Mouse (Mus musculus): ENCODE measurements around the gene Btn1a1. TPM values are rescaled to one million over a fixed set of nuclear protein-coding genes. Genes with fewer than 3 reads are reported as not detected.

Btn1a1 gene
- polyA plus RNA-seq, 1 experiment from 2014 or later = 0.17 TPM

- no peaks in the 10 kb centered on the region for H3K9me3 ChIP-seq (ENCODE audit: control insufficient read depth, low read length)
- WGBS = 59% methylated on average over 1 of the region's 1 CpGs
- no peak overlapping the region for H3K4me2 ChIP-seq (ENCODE audit: low read depth, low read length)
- H3K36me3 ChIP-seq (ENCODE audit: control insufficient read depth, insufficient read depth, low read length) = no peaks in the 10 kb centered on the region
- H3K9ac ChIP-seq (replicated peaks; ENCODE audit: low read depth, low read length) = no peak overlapping the region
- no peaks in the 10 kb centered on the region for H3K27me3 ChIP-seq (ENCODE audit: control insufficient read depth, insufficient read depth, low read length)
- H3K4me3 ChIP-seq (ENCODE audit: low read depth, low read length) = no peak overlapping the region
- H3K27ac ChIP-seq (ENCODE audit: low read depth, low read length) = no peak overlapping the region
- no peaks in the 10 kb centered on the region for H3K4me1 ChIP-seq (ENCODE audit: control insufficient read depth, insufficient read depth, low read length)
- no peak for ATAC-seq (ENCODE audit: low read depth)
Observed at GRCm38 (mm10) chr13:23490863-23491262, 25.2 kb upstream of the Btn1a1 start.

- peak; percentile 99 for ATAC-seq (ENCODE audit: low read depth)
- peak within 1 kb of the TSS; percentile 30 for H3K4me3 ChIP-seq (ENCODE audit: low read depth, low read length)
- WGBS = 6% methylated on average over 13 of the region's 14 CpGs
Observed at GRCm38 (mm10) chr13:23488400-23489322, 23.0 kb upstream of the Btn1a1 start, which contains the start of gene Btn2a2. TSS of gene Btn2a2 (minus strand) at chr13:23488857.

GRCm38 (mm10) chr13:23485271-23485670 is 19.6 kb upstream of the Btn1a1 start:
- no peak for ATAC-seq (ENCODE audit: low read depth)

More at GRCm38 (mm10) chr13:23488400-23489322, 23.0 kb upstream of the Btn1a1 start, which contains the start of gene Btn2a2:
- 0 out of 2 replicates have a peak within 1 kb of the TSS, but pooled peaks have one; percentile 16 for H3K9ac ChIP-seq (replicated peaks; ENCODE audit: low read depth, low read length)
- H3K36me3 ChIP-seq (ENCODE audit: control insufficient read depth, insufficient read depth, low read length) = no peaks in the 10 kb centered on the region
- no peak within 1 kb of the TSS for H3K27ac ChIP-seq (ENCODE audit: low read depth, low read length)
- peak within 1 kb of the TSS; percentile 61 for H3K4me2 ChIP-seq (ENCODE audit: low read depth, low read length)
- no peaks in the 10 kb centered on the region for H3K9me3 ChIP-seq (ENCODE audit: control insufficient read depth, low read length)
- H3K4me1 ChIP-seq (ENCODE audit: control insufficient read depth, insufficient read depth, low read length) = no peaks in the 10 kb centered on the region
- no peaks in the 10 kb centered on the region for H3K27me3 ChIP-seq (ENCODE audit: control insufficient read depth, insufficient read depth, low read length)

GRCm38 (mm10) chr13:23483153-23483552 is 17.5 kb upstream of the Btn1a1 start:
- H3K4me2 ChIP-seq (ENCODE audit: low read depth, low read length) = no peak overlapping the region
- no peaks in the 10 kb centered on the region for H3K27me3 ChIP-seq (ENCODE audit: control insufficient read depth, insufficient read depth, low read length)
- H3K27ac ChIP-seq (ENCODE audit: low read depth, low read length) = no peak overlapping the region
- ATAC-seq (ENCODE audit: low read depth) = no peak
- H3K4me1 ChIP-seq (ENCODE audit: control insufficient read depth, insufficient read depth, low read length) = no peaks in the 10 kb centered on the region
- H3K9ac ChIP-seq (replicated peaks; ENCODE audit: low read depth, low read length) = no peak overlapping the region
- WGBS = 89% methylated on average over 2 of the region's 2 CpGs
- no peaks in the 10 kb centered on the region for H3K36me3 ChIP-seq (ENCODE audit: control insufficient read depth, insufficient read depth, low read length)
- no peak overlapping the region for H3K4me3 ChIP-seq (ENCODE audit: low read depth, low read length)
- H3K9me3 ChIP-seq (ENCODE audit: control insufficient read depth, low read length) = no peaks in the 10 kb centered on the region

More at GRCm38 (mm10) chr13:23485271-23485670, 19.6 kb upstream of the Btn1a1 start:
- Histone ChIP-seq H3K4me2 (ENCODE audit: low read depth, low read length) (no peak overlapping the region), H3K4me3 (ENCODE audit: low read depth, low read length) (no peak overlapping the region), H3K27me3 (ENCODE audit: control insufficient read depth, insufficient read depth, low read length) (no peaks in the 10 kb centered on the region), H3K9me3 (ENCODE audit: control insufficient read depth, low read length) (no peaks in the 10 kb centered on the region), H3K27ac (ENCODE audit: low read depth, low read length) (no peak overlapping the region), H3K4me1 (ENCODE audit: control insufficient read depth, insufficient read depth, low read length) (no peaks in the 10 kb centered on the region), H3K9ac (replicated peaks; ENCODE audit: low read depth, low read length) (no peak overlapping the region), H3K36me3 (ENCODE audit: control insufficient read depth, insufficient read depth, low read length) (no peaks in the 10 kb centered on the region)
- 46% methylated on average over 5 of the region's 5 CpGs for WGBS

GRCm38 (mm10) chr13:23475658-23476057 is 10.0 kb upstream of the Btn1a1 start:
- Histone ChIP-seq H3K27me3 (ENCODE audit: control insufficient read depth, insufficient read depth, low read length) (no peaks in the 10 kb centered on the region), H3K27ac (ENCODE audit: low read depth, low read length) (no peak overlapping the region), H3K36me3 (ENCODE audit: control insufficient read depth, insufficient read depth, low read length) (no peaks in the 10 kb centered on the region), H3K4me3 (ENCODE audit: low read depth, low read length) (no peak overlapping the region), H3K9ac (replicated peaks; ENCODE audit: low read depth, low read length) (no peak overlapping the region), H3K9me3 (ENCODE audit: control insufficient read depth, low read length) (no peaks in the 10 kb centered on the region), H3K4me1 (ENCODE audit: control insufficient read depth, insufficient read depth, low read length) (no peaks in the 10 kb centered on the region), H3K4me2 (ENCODE audit: low read depth, low read length) (no peak overlapping the region)
- 28% methylated on average over 2 of the region's 2 CpGs for WGBS
- peak; percentile 44 for ATAC-seq (ENCODE audit: low read depth)

- H3K4me1 ChIP-seq (ENCODE audit: control insufficient read depth, insufficient read depth, low read length) = peaks cover 10% of the 10 kb centered on the region
- H3K9ac ChIP-seq (replicated peaks; ENCODE audit: low read depth, low read length) = no peak overlapping the region
- WGBS = 2% methylated on average over 9 of the region's 9 CpGs
- H3K4me3 ChIP-seq (ENCODE audit: low read depth, low read length) = no peak overlapping the region
- no peak overlapping the region for H3K27ac ChIP-seq (ENCODE audit: low read depth, low read length)
- H3K36me3 ChIP-seq (ENCODE audit: control insufficient read depth, insufficient read depth, low read length) = no peaks in the 10 kb centered on the region
- ATAC-seq (ENCODE audit: low read depth) = peak; percentile 63; the same call in 1 of the 2 replicates
- no peaks in the 10 kb centered on the region for H3K9me3 ChIP-seq (ENCODE audit: control insufficient read depth, low read length)
- H3K4me2 ChIP-seq (ENCODE audit: low read depth, low read length) = no peak overlapping the region
- H3K27me3 ChIP-seq (ENCODE audit: control insufficient read depth, insufficient read depth, low read length) = peaks cover 2% of the 10 kb centered on the region; the same call in 1 of the 2 replicates
Observed at GRCm38 (mm10) chr13:23466911-23467310, 1.2 kb upstream of the Btn1a1 start.

- Histone ChIP-seq H3K4me3 (ENCODE audit: low read depth, low read length) (no peak overlapping the region), H3K4me2 (ENCODE audit: low read depth, low read length) (no peak overlapping the region), H3K36me3 (ENCODE audit: control insufficient read depth, insufficient read depth, low read length) (no peaks in the 10 kb centered on the region), H3K4me1 (ENCODE audit: control insufficient read depth, insufficient read depth, low read length) (peaks cover 10% of the 10 kb centered on the region), H3K9me3 (ENCODE audit: control insufficient read depth, low read length) (no peaks in the 10 kb centered on the region), H3K27me3 (ENCODE audit: control insufficient read depth, insufficient read depth, low read length) (peaks cover 2% of the 10 kb centered on the region; the same call in 1 of the 2 replicates), H3K9ac (replicated peaks; ENCODE audit: low read depth, low read length) (no peak overlapping the region), H3K27ac (ENCODE audit: low read depth, low read length) (no peak overlapping the region)
- WGBS = 58% methylated on average over 1 of the region's 1 CpGs
- no peak for ATAC-seq (ENCODE audit: low read depth)
Observed at GRCm38 (mm10) chr13:23466306-23466705, 605 bp upstream of the Btn1a1 start.

- Histone ChIP-seq H3K27ac (ENCODE audit: low read depth, low read length) (no peak overlapping the region), H3K27me3 (ENCODE audit: control insufficient read depth, insufficient read depth, low read length) (peaks cover 2% of the 10 kb centered on the region; the same call in 1 of the 2 replicates), H3K4me2 (ENCODE audit: low read depth, low read length) (peak overlapping the region; percentile 79), H3K9me3 (ENCODE audit: control insufficient read depth, low read length) (no peaks in the 10 kb centered on the region), H3K4me1 (ENCODE audit: control insufficient read depth, insufficient read depth, low read length) (peaks cover 10% of the 10 kb centered on the region), H3K9ac (replicated peaks; ENCODE audit: low read depth, low read length) (peak overlapping the region; percentile 56), H3K4me3 (ENCODE audit: low read depth, low read length) (peak overlapping the region; percentile 51), H3K36me3 (ENCODE audit: control insufficient read depth, insufficient read depth, low read length) (no peaks in the 10 kb centered on the region)
- no peak for ATAC-seq (ENCODE audit: low read depth)
- 1% methylated on average over 11 of the region's 11 CpGs for WGBS
Observed at GRCm38 (mm10) chr13:23464841-23465366, 797 bp downstream of the Btn1a1 start.

GRCm38 (mm10) chr13:23464224-23464637 is 1.5 kb downstream of the Btn1a1 start:
- H3K27me3 ChIP-seq (ENCODE audit: control insufficient read depth, insufficient read depth, low read length) = peaks cover 2% of the 10 kb centered on the region; the same call in 1 of the 2 replicates
- H3K9me3 ChIP-seq (ENCODE audit: control insufficient read depth, low read length) = no peaks in the 10 kb centered on the region
- H3K4me1 ChIP-seq (ENCODE audit: control insufficient read depth, insufficient read depth, low read length) = peaks cover 10% of the 10 kb centered on the region
- no peaks in the 10 kb centered on the region for H3K36me3 ChIP-seq (ENCODE audit: control insufficient read depth, insufficient read depth, low read length)
- peak overlapping the region; percentile 79 for H3K4me2 ChIP-seq (ENCODE audit: low read depth, low read length)
- peak; percentile 31 for ATAC-seq (ENCODE audit: low read depth)
- H3K4me3 ChIP-seq (ENCODE audit: low read depth, low read length) = peak overlapping the region; percentile 51
- no peak overlapping the region for H3K27ac ChIP-seq (ENCODE audit: low read depth, low read length)
- H3K9ac ChIP-seq (replicated peaks; ENCODE audit: low read depth, low read length) = peak overlapping the region; percentile 56
- under 1% methylated on average over 28 of the region's 29 CpGs for WGBS
